Mouse (Mus musculus) cerebellum, adult 11-12 months (tissue): ENCODE measurements around the gene Sctr.

Experiments
- DNase-seq: peaks from one replicate; pipeline ENCODE4 v3.0.0; 2022

The Sctr gene

DNA sequence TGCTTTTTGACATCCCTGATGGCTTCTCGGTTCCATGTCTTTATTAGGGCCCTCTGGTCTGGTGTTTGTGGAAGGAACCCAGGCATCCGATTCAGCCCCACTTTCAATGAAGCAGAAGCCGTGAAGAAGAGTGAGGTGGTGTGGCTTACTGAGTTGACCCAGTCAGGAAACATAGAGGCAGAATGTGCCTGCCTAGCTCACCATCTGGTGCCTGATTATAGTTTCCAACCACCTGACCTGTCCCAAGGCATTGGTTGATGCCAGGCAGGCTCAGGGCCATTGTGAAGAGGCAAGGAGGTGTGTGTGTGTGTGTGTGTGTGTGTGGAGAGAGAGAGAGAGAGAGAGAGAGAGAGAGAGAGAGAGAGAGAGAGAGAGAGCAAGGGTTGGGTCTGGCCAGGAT, 23.8 kb downstream of the Sctr start:
- peak; percentile 79 for DNase-seq

DNA sequence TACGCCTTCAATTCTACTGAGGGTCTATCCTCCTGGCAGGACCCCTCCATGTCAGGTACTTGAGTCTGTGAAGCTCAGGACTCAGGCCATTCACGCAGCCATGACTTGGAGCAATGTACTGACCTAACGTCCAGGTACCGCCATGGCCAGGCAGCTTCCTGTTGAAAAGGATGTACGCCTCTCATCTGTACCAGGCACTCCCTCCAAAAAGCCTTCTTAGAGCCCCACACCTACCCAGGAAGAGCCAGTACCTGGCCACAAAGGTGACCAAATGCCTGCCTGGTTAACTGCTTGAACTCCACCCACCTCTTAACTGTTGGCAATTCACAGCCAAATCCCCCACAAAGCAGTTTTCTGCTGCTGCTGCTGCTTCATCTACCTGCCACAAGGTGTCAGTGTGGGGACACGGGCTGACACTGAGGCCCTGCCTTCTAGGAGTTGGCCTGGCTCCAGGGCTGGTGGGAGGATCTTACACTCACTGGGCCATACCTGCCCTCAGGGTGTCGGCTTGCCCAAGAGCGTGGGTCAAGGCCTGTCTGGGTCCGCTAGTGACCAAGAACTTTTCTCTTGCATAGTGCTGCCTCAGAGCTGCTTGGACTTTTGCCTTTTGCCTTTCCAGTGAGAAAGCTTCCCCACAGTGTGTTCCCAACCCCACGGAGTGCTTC, 26.2 kb downstream of the Sctr start:
- peak; percentile 66 for DNase-seq

DNA sequence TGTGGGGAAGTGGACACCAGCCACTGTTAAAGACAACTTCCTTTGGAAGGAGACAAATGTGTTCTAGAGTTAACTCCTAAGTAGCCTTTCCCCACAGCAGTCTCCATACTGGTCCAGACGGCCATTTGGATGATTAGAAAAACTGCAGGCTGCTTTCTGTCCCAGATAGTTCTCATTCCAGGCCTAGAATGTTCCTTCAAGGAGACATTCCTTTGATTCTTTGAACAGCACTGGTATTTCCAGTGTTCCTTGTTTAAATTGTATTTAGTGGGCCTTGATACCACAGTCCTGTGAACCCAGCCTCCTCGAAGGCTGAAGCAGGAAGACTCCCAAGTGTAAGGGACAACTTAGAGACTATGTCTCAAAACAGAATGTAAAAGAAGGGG, 26.8 kb downstream of the Sctr start:
- DNase-seq, result no peak

DNA sequence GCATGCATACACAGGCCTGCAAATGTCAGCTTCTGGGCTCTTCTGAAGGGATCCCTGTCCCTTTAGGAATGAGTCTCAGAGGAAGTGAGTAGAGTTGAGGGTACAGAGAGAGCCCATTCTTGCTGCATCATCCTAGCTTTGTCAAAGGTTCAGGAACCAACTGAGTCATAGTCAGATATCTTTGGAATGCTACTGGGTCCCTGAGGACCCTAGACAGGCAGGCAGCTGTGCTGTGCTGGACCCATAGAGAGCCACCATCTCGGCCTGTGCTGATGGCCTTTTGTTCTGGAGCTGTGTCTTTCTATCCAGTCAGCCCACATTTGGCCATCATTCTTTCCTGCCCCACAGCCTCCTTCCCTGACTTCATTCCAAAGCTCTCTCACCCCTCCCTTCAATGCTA, 28.1 kb downstream of the Sctr start:
- no peak for DNase-seq

DNA sequence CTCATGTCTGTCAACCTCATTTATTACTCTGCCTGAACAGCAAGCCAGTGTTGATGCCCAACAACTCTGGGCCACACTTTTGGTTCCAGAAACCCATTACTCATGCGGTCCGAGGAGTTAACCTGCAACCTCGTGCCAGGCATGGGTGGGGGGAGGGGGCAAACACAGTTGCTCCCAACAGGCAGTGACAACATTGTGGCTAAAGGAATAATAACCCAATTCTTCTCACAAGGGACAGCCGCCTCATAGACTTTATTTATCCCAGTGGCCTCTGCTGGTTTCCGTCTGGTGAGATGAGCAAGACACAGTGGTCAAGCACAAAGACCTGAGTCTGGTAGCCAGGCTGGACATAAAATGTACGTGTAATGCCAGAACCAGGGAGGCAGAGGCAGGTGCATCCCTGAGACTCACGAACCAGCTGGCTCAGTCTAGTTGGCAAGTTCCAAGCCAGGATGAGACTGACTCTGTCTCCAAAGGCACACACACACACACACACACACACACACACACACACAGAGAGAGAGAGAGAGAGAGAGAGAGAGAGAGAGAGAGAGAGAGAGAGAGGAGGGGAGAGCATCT, 28.9 kb downstream of the Sctr start:
- DNase-seq, result no peak

DNA sequence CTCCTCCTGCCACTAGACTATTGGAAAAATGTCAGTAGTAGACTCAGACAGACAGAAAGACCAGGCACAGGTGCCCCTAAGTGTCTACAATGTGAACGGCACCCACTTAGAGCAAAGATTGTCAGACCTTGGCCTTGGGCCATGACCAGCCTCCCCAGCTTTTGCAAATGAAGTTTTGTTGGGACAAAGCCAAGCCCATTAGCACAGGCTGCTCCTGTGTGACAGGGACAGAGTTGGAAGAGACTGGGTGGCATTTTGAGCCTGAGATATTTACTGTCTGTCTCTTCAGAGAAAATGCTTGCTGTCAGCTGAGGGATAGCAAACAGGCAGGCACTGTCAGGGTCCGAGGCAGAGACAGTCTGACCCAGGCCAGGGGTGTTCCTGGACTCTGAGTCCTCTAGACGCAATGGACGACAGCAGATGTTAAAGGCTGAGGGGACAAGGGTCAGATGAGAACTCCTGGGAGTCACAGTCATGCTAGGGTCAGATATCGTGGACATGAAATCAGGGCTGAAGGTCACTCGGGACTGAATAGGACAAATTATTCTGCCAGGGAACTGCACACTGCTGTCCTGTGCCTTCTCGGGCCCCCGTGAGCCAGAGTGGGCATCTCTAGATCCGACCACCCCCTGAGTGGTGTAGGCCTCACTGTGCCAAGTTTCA, 30.5 kb downstream of the Sctr start:
- no peak for DNase-seq

DNA sequence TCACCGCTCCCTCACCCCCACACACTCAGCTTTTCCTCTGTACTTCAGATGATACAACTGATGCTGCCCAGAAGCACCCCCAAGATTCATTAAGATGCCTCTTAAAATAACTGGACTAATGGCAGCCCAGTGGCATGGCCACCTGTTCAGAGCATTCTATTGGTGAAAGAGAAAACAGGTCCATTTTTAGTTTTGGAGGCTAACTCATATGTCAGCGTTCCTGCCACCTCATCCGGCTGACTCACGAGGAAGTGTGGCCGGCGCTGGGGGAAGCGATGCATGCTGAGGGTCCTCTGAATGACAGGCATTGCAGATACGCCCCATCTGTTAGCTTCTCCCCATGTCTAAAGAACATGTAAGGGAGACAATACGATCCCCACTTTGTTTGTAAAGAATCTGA, 31.9 kb downstream of the Sctr start:
- DNase-seq, result no peak

DNA sequence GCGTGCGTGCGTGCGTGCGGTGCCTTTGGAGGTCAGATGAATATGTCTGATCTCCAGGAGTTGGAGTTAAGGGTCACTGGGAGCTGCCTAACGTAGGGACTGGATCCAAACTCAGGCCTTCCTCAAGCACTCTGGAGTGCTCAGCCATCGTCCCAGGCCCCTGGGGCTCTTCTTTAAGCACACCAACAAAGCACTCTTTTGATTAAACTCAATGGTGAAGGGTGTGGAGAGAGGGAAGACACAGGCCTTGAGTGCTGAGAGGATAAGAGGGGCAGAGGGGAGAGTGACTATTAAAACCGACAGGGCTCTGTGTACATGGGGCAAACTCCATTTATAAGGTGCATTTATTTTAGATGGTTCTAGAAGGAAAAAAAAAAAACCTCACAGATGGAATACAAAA, 35.7 kb downstream of the Sctr start:
- DNase-seq, result no peak

DNA sequence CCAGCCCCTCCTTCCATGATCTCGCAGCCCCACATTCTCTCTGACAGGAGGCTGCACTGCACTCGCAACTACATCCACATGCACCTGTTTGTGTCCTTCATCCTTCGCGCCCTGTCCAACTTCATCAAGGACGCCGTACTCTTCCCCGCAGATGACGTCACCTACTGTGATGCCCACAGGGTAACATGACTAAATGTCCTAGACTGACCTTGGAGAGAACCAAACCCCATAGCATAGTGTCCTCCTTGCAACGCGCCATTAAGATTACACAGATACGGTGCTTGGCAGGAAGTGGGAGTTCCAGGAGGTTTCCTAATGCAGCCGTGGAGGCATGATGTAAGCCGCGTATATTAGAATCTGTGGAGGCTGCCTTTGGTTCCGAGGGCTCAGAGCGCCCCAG, 37.9 kb downstream of the Sctr start:
- no peak for DNase-seq

DNA sequence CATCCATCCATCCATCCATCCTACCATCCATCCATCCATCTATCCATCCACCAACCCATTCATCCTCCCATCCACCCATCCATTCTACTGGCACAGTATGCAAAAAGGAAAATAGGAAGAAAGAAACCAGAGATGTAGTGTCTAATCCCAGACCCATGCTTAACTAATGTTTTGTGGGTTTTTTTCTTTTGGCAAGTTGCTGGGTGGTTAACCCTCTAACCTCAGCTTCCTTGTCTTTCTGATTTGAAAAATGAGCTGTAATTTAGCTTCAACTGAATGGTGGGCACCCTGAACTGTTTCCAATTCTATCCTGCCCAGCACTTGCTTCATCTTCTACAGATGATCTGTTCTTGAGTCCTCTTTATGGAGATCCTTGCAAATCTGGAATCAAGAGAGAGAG, 40.6 kb downstream of the Sctr start:
- DNase-seq, result no peak

DNA sequence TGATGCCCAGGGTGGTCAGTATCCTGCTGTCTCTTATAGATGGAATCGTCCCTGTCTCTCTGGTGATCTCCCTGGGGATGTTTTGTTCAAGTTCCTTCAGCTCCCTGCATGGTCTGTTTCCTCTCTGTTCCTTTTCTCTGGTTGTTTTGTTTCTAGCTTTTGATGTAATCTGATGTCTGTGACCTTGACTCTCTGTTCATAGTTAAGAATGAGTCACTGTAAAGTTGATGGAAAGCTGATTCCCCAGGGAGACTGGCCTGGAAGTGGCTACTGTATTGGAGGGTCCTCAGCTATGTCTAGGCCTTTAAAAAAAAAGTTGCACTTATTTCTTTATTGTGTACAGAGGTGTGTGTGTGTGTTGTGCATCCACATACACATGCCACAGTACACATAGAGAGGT, 44.4 kb downstream of the Sctr start:
- no peak for DNase-seq

DNA sequence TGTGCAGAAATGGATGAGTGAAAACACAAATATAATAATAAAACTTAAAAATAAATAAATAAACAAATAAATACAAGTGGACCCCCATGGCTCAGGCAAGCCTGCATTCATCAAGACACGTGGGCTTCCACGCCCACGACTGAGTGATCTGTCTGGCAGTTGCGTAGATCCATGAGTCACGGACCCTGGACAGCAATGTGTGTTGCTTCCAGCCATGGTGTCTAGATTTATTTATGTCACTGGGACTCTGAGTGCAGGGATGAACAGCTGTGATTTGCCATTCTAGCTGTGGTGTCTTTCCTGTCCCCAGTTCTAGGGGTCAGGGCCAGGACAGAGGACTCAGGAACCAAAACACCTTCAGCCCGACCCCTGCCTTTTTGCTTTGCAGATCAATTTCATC, 48.3 kb downstream of the Sctr start:
- no peak for DNase-seq

DNA sequence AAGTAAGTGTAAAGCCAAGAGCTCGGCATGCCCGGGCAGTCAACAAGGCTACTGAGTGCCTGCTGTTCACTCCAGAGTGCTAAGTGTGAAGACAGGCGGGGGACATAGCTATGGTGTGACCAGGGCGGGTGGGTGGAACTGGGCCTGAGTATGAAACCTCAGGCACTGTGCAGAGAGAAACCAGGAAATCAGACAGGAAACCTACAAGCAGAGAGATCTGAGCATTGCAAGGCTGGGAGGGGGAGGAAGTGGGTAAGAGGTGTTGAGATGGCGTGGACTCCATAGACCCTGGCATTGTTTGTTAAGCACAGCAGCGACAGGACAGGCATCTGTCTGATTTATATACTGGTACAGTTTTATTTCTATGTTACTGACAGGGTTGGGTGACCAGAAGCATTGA, 48.8 kb downstream of the Sctr start:
- no peak for DNase-seq

DNA sequence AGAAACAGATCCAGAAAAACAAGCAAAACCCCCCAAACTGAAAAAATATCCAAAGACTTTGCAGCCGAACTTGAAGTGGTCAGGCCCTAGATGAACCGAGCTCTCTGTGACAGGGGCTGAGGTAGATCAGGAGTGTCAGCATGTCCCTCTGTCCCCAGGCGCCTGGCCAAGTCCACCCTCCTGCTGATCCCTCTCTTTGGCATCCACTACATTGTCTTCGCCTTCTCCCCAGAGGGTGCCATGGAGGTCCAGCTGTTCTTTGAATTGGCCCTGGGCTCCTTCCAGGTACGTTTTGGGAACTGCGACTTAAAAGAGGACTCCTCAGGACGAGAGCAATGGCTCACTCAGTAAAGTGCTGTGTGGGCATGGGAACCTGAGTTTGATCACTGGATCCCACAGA, 49.5 kb downstream of the Sctr start:
- DNase-seq, result peak; percentile 47

DNA sequence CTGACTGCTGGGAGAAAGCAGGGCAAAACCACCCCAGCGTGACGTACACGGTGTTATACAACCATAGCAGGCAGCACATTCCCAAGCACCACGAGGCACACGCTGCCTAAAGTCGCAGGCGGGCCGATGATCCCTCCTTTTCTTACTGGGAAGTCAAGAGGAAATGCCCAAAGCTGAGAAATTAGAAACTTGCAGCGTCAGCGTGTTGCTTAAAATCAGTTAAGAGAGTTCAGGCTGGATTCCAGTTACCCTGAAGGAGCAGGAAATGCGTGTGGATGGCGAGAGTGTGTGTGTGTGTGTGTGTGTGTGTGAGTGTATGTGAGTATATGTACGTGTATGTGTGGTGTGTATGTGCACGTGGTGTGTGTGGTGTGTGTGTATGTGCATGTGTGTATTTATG, 50.4 kb downstream of the Sctr start:
- no peak for DNase-seq

DNA sequence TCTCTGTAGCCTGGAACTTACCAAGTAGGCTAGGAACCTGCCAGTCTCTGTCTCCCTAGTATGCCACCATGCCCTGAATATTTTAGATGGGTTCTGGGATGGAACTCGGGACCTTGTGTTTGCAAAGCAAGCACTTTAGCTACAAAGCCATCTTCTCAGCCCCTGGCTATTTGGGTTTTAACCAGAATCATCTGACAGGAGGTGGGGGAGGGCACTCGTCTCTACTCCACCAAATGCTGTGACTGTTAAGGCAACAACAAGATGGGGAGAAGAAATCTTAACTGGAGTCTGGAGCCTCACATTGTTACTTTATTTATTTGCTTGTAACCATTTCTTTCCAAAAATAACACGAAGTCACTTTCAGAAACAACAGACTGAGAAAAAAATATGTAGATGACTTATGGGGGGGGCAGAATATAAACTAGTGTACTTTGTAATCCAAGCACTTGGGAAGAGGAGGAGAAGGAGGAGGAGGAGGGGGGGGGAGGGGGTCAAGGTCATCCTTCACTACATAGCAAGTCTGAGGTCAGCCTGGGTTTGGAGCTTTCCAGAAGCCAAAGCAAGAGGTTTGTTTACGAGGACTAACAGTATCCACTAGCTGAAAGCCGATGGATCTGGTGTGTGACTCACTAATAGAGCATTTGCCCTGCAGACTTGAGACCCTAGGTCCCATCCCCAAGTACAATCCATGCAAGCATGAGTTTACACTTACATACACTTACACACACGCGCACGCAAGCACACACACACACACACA, 51.2 kb downstream of the Sctr start:
- no peak for DNase-seq

DNA sequence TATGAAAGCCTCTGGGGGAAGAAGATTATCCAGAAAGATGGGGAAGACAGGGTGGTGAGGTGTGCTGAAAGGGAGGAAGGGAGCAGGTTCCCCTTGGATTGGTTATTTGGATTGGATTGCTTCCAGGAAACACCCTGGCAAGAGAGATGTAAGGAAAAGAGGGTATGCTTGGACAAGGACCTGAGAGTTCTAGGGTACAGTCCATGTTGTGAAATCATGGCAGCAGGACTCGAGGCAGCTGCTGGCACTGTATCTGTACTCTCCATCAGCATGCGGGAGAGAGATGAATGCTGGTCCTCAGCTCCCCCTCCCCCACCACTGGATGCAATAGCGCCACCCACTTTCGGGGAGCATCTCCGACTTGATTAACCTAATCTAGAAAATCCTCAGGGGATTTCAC, 54.0 kb downstream of the Sctr start:
- DNase-seq, result no peak

DNA sequence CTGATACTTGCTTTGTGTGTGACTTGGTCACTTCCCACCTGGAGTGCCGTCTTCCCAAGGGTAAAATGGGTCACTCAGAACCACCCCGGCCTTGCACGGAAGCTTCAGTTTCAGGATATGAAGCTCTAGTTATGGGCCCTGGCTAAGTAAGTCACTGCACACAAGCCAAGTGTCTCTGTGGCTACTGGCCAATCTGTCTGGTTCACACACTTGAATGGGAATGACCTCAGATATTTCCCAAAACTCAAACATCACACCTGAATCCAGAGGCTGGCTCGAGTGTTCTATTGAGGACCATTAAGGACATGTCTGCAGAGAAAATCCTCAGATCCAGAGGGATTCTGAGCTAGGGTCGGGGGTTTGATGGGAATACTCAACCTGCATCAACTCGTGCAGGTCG, 55.5 kb downstream of the Sctr start:
- DNase-seq, result no peak

DNA sequence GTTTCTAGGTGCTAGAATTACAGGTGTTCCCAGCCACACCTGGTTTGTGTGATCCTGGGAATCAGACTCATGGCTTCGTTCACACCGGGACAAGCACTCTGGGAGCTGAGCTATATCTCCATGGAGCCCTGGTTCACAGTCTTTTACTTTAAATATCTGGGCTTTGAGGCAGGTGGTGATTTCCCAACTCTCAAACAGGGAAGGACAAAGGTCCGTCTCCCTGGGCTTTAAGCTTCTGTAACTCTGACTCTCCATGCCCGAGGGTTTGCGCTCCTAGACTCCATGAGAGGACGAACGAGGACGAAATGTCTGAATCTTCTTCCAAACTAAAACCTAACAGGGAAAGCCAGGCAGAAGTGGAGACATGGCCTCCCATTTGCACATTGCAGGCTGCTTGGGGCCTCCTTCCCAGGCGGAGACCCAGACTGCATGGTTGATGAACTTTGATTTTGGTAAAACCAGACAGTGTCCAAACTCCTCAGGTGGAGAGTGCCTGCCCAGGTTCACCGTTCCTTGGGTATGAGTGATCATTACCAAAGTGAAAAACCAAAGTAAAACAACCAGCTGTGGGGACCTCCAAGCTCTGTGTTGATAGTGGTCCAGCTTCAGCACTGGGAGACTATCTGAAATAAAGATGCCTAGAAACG, 57.5 kb downstream of the Sctr start:
- DNase-seq, result no peak

DNA sequence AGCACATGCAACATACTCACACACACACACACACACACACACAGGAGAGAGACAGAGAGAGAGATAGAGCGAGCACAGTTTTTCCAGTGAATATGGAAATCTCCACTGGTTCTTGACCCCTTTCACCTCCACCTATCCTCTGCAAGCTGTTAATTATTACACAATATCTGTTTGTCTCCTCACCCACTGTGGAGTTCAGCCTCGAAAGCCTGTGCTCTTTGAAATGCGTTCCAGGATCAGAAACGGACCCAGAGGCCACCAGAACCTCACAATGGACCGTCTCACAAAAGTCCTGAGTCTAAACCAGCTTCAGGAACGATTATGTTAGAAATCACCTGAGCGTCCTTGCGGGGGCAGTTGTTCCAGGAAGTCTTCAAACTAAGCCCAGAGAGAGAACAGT, 59.5 kb downstream of the Sctr start:
- DNase-seq, result no peak

DNA sequence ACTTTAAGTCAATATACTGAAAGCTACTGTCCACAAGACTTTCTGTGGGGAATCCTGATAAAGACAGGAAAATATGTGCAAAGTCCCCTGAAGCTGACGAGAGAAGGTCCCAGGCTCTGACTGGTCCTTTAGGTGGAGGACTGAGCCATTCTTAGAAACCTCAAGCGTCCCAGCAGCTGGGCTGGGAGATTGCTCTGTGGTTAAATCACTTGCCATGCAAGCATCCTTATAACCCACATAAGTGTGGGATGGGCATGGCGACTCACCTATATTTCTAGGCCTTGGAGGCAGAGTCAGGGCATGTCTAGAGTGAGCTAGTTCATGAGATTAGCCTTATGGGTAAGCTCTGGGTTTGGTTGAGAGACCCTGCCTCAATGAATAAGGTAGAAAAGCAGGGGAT, 59.9 kb downstream of the Sctr start:
- DNase-seq, result no peak

DNA sequence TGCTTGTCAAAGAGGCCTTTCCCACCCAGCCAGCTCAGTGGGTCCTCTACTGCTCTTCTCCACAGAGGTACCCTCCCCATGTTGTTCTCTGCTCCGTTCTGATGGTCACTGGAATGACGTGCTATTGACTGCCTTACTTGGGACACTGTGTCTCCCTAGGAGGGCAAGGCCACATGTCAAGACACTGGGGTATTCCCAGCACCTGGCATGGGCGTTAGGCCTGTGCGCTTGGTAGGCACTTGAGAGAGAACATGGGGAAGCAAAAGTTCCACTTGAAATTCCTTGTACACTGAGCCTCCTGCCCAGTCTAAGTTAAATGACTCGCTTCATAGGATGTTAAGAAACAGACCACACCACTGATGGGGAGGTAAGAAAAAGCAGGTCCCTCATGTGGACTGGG, 62.4 kb downstream of the Sctr start:
- no peak for DNase-seq

DNA sequence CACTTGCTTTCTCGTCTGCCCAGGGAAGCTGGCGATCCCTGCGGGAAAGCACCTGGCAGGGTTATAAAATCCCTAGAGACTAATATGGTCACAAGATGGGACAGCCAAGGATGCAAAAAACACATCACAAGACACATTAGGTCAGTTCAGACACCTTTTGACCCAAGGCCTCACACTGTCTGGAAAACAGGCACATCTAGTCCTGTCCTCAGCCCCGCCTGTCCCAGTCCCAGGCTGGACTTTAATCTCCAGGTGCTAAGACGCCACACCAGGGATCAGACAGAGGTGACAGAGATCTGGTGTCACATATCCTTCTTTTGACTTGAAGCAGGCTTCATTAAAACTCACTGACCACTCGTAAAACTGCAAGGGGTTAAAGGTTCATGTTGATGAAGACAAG, 63.5 kb downstream of the Sctr start:
- DNase-seq, result no peak

DNA sequence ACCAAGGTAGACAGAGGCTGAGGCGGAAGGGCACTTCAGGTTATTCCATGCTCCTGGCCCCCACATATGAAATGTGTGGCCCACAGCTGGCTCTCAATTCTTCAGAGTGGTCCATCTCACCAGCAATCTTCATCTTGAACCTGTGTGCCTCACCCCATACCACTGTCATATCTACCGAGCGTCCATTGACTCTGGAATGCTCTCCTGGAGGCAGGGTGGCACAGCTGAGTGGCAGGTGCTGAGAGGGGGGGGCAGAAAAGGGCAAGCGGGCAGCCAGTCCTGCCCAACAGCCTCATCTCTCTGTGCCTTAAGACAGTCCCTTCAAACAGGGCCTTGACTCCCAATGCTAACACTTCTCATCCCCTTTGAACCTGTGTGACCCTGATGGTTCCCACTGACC, 64.4 kb downstream of the Sctr start:
- no peak for DNase-seq
